Mouse (Mus musculus) left cerebral cortex, adult 2 months (tissue): ENCODE measurements at regions not wholly inside any gene's neighbourhood (a gene's known extent, or its start where the extent isn't known, plus 50 kb on each side); places are given as distances from the start of the nearest gene placed in this dataset.

Experiments
- DNase-seq, 2 experiments: peaks; one replicate each; pipeline ENCODE4 v3.0.0; 2021 to 2022; ENCODE audit warnings: low spot score in 2 of 2, mixed read lengths in 1 of 2; ENCODE audit errors: extremely low spot score in 1 of 2
- H3K27ac ChIP-seq: fragments of 200-600 bp; 2 replicates; pipeline ENCODE4 v1.8.1; 2022
- H3K4me3 ChIP-seq: fragments of 200-600 bp; 2 replicates; pipeline ENCODE4 v1.8.1; 2022
- CTCF ChIP-seq: fragments of 200-600 bp; IDR thresholded peaks from 2 replicates; pipeline ENCODE4 v1.8.1; 2022; ENCODE audit warnings: antibody characterized with exemption, mild to moderate bottlenecking, moderate library complexity
- intact Hi-C: fragments of 180-260 bp; cut with DNase I; formaldehyde crosslinking; loops from one replicate; pipeline ENCODE4 v1.15.1; 2025

DNA sequence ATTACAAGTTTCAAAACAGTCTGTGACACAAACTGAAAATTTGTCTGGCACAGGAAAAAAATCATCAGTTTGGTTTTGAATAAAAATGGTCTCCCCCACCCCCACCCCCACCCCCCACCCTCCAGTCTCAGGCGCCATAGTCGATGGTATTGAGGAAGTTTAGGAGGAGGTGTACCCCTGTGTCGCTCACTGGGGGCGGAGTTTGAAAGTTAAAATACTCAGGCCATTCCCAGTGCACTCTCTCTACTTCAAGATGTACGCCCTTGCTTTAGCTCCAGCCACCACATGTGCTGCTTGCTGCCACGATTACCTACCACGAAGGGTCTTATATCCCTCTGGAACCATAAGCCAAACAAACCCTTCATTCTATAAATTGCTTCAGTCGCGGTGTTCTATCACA lies 337.6 kb downstream of the Rapgef2 start:
- no peak for DNase-seq
- Histone ChIP-seq H3K27ac (no peak overlapping the region), H3K4me3 (no peak overlapping the region)
- intact Hi-C loops = no loop called here
- no peak for TF ChIP-seq CTCF

DNA sequence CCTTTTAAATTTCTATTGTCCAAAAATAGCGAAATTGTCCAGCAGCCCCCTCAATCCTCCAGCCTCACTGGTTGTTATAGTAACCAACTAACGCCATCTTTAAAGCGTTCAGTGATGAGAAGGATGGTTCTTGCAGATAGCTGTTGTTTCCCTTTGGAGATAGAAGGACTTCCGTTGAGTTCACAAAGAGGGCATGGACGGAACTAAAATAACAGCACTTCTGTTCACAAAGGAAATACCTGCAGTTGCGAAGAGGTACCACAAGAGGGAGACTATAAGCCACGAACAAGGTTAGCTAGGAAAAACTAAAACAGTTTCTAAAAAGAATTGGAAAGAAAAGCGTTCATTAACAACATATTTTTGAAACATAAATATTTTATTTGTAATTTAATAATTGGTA lies 338.1 kb downstream of the Rapgef2 start:
- H3K27ac ChIP-seq = no peak overlapping the region
- TF ChIP-seq CTCF = peak; percentile 83
- DNase-seq = peak; percentile 58 to 60
- H3K4me3 ChIP-seq = no peak overlapping the region
- intact Hi-C loops = no loop called here

DNA sequence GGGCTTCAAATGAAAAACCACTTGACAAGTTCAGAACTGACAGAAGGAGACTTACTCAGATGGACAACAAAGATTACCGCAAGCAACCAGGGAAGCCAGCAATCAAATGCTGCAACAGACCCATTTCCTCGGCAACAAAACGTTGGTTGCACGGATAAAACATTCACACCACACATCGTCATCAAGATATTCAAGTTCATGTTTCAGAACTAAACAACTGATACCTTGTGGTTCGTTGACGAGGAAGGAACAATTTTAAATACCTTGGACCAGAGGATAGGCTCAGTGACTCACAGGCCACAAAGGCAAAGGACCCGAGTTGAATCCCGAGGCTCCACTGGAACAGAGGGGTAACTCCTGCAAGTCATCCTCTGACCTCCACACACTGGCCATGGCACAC lies 339.1 kb downstream of the Rapgef2 start:
- no peak for DNase-seq
- no peak for TF ChIP-seq CTCF
- Histone ChIP-seq H3K4me3 (no peak overlapping the region), H3K27ac (no peak overlapping the region)
- intact Hi-C loops = no loop called here

DNA sequence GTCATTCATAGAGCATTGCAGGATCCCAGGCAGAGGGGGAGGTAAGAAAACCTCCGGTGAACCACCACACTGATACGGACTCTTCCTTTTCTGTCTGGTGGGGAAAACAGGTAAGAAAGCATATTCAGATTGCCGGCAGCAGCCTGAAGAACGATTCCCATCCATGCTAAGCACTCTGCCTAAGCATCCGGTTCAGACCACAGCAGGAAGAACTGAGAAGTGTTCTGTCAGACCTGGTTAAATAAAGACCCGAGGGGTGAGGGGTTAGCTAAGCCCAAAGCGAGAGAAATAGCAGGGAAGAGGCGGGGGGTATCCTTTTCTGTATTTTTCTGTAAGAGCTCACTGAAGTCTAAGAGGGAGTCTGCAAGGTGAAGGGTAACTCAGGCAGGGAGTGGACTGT lies 342.1 kb downstream of the Rapgef2 start:
- no peak for DNase-seq
- Histone ChIP-seq H3K4me3 (no peak overlapping the region), H3K27ac (no peak overlapping the region)
- intact Hi-C loops = no loop called here
- no peak for TF ChIP-seq CTCF

DNA sequence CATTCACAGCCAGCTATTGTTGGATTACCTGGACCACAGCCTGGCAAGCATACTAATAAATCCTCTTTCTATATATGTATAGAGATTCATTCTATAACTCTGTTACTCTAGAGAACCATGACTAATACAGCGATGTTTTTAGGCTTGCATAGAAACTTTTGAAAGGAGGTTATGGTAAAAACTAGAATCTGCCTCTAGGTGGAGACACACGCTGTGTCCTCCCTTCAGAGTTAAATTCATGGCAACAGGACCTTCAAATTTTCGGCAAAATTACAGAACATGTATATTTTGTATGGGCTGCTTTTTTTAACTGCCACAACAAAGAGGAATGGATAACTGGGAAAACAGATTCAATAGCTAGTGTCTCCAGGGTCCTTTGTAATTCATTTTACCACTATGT lies 353.3 kb downstream of the Rapgef2 start:
- peak; percentile 45 for TF ChIP-seq CTCF
- Histone ChIP-seq H3K27ac (no peak overlapping the region), H3K4me3 (no peak overlapping the region)
- intact Hi-C loops = no loop called here
- no peak for DNase-seq

DNA sequence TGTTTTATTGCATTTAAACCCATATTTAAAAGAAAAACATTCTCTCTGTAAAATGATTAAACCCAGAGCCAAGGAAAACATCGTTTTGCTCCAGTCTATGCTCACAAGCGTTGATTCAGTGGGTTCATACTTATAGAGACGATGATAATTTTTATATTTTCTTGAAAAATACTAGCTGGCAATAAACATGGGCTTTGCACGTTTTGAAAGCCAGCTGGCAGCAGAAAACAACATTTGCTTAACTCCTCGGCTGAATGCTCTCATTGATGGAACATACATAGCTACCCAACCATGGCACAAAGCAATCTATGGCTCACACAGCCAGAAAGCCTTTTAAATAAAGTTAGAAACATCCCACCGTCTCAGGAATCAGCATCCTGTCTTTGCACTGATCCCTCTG lies 366.5 kb downstream of the Rapgef2 start:
- intact Hi-C loops = loop anchor here (10.0 kb wide), 1 partner anchor 555 kb away; no protein-coding TSS in a partner anchor
- no peak for TF ChIP-seq CTCF
- Histone ChIP-seq H3K27ac (0 out of 2 replicates have a peak overlapping the region, but pooled peaks have one; percentile 16), H3K4me3 (peak overlapping the region; percentile 35)
- DNase-seq = no peak

DNA sequence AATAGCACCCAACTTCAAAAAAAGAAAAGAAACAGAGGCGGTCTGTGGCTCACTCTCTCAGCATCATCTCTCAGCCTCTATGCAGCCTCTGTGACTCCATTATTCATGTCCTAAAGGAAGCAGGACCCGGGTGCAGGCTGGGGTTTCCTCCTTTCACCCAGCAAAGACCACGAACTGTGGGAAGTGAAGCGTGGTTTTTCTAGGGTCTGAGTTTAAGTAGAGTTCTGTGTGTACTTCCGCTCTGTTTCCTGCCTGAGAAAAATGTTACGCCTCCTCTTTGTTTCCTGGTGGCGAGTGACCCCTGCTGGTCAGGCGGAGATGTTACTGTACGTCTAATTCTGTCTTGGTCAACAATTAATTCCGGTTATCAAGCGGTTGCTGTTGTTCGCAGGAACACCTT lies 366.9 kb downstream of the Rapgef2 start:
- peak; percentile 68 to 83 for DNase-seq
- peak; percentile 91 for TF ChIP-seq CTCF
- intact Hi-C loops = loop anchor here (10.0 kb wide), 1 partner anchor 555 kb away; no protein-coding TSS in a partner anchor
- Histone ChIP-seq H3K27ac (peak overlapping the region; percentile 55; the same call in 1 of the 2 replicates), H3K4me3 (peak overlapping the region; percentile 35)

DNA sequence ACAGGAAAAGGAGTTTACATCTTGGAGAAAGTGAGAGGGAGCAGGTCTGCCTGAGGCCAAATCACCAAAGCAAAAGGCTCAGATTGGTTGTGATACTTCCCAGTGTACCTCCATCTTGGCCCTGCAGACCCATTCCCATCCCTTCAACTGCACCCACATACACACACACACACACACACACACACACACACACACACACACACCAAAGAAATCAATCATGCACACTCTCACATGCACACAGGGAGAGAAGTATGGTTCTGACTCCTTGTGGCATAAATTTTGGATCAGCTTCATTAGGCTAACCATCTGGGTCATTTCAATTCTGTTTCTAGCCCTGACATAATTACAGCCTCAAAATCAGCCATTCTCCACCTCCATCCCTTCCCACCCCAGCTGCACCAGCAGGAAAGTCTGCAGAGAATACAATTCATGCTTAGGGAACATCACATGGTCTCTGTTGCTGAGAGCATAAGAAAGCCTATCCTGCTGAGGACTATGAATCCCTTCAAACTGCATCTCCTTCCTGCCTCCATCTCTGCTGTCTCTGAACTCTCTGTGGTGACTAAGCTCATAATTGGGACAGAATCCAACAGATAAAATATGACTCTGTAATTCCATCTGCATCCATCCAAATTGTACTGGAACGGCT lies 378.0 kb downstream of the Rapgef2 start:
- intact Hi-C loops = no loop called here
- DNase-seq = no peak
- Histone ChIP-seq H3K4me3 (no peak overlapping the region), H3K27ac (no peak overlapping the region)
- TF ChIP-seq CTCF = no peak

DNA sequence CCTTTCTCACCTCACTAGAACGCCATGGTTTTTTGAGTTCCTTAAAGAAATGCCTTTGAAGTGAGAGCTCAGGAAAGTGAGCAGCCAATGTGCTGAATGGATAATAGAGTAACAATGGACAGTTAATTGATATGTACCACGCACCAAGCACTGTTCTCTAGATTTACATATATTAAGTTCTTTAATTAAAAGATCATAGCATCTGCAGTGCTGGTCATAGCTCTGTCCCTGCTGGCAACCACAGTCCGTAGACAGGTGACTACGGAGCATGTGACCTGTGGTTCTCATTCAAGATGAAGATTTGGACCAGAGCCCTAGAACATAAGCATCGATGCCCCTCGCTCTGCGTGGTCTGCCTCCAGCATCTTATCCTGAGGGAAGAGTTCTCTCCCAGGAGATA lies 378.5 kb downstream of the Rapgef2 start:
- H3K27ac ChIP-seq = no peak overlapping the region
- no peak for TF ChIP-seq CTCF
- no peak for DNase-seq
- intact Hi-C loops = no loop called here
- H3K4me3 ChIP-seq = no peak overlapping the region

DNA sequence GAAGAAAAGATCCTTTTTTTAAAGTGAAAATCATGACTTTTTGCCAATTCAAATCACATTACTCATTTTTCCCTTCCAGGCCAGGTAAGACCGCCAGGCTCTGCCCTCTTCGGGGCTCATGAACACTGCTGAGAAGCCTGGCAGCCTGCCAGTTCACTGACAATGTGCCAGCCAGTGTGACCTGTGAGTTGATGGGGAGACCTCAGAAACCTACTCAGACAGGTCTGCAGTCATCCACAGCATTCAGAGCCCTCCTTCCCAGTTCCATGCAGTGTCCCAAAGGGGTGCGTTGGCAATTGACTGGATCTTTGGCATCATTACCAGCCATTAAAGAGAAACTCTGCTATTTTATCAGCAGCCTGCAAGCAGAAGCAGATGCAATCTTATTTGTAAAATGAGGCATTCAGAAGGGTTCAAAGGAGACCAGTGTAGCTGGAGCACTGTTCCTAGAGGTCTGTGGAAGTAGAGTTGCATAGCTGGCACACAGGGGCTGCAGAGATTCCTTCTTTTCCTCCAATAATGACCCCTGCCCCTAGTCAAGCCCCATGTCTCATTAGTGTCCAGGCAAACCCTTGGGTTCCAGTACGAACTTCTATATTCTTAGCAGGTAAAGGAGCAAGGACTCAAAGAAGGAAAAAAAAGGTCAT lies 384.4 kb downstream of the Rapgef2 start:
- Histone ChIP-seq H3K4me3 (no peak overlapping the region), H3K27ac (no peak overlapping the region)
- DNase-seq = peak in 1 of 2 experiments; percentile 23
- no peak for TF ChIP-seq CTCF
- intact Hi-C loops = no loop called here

DNA sequence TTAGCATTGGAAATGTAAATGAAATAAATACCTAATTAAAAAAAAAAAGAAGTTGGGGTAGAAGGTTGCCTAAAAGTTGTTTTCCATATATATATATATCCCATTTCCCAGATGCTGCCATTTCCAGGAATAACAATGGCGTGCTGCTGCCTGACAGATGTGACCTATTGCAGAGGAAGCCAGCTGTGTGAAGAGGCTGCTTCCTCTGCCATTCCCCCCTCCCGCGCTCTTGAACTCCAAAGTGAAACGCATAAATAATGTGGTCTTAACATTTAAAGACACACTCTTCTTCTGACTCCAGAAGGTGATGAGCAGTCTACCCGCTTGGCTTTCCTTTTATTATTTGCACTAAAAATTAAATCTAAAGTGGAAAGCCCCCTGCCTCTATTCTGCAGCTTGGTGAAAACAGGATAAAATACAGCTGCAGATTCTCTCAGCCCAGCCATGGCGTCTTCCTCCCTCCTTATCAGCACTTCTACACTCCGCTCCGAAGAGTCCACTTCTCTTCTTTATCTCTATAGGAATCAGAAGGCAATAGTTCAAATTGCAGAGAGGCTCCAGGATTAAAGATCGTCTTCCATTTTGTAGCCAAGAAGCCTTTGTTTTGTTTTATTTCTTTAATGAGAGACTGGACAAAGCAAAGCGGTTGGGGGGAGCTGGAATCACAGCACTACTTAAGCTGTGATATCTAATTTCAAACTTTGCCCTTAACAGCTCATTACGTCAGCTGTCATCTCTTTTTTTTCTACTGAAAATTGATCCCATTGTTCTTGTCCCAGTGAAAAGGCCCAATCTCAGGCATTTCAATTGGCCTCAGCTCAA lies 385.1 kb downstream of the Rapgef2 start:
- intact Hi-C loops = no loop called here
- Histone ChIP-seq H3K4me3 (no peak overlapping the region), H3K27ac (no peak overlapping the region)
- no peak for DNase-seq
- TF ChIP-seq CTCF = no peak

DNA sequence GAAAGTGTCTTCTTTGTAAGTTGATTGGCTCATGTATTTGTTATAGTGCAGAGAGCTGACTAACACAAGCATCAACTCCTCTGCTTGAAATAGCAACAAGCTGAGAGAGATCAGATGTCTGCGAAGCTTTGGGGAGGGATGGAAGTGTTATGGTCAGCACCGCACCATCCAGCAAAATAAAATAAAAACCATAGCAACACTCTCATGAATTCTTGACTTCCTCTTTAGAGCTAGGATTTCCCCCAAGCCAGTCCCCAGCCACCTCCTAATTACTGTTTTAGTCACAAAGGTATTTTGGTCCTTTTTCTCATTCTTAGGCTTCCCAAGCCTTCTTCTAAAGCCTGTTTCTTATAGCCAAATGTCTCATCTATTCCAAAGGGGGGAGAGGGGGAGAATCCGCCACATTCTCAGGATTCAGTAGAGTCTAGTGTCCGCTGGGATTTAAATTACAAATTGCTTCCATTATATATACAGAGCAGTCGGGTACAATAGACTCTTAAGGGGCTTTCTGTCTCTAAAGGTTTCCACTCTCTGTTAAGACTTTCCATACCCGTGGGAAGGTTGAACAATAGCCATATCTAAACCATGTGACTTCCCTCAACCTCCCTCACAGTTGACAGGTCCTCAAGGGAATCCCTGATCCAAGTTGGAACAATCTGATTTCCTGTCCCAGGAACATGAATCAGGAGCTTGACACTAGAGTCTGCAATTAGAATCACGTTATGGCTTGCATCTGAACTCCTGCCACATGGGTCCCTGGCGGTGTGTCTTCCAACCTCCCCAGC lies 386.7 kb downstream of the Rapgef2 start:
- intact Hi-C loops = no loop called here
- Histone ChIP-seq H3K27ac (no peak overlapping the region), H3K4me3 (no peak overlapping the region)
- no peak for TF ChIP-seq CTCF
- no peak for DNase-seq
